20 mouse cellular contexts compared by ENCODE assay signal in the genomic region with DNA sequence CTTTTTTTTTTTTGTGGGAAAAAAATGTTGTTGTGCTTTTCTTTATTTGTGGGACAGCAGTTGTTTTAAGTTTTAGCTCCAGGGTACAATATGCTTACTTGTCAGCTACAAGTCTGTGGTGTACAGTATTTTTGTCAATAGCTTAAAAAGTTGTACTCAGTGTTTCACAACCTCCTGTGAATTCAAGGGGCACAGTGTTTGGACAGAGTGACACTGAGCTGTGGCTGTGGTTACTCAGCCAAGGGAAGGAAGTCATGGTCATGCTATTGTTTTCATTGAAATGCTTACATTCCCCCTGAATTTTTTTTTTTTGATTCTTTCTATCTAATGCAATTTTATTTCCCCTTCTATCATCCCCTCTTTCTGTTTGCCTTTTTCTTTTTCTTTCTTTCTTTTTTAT.
"Had no signal": no experiment of that assay in that cellular context is flagged by ENCODE, and none has a peak within 500 bp of the region (broad histone marks: within the 10 kb centered on the region; RNA-seq: fewer than 3 reads in every experiment).

No protein-coding gene starts in this region.

- DNase-seq: kidney, adult 2 months; kidney, postnatal 10 days; kidney, postnatal 36 days; layer of hippocampus, adult 9-11 months; liver; liver, postnatal 0 days; lung, postnatal 14 days; thymus, postnatal 25 days had no signal

- H3K36me3 ChIP-seq: limb, embryonic 10.5 days; limb, embryonic 13.5 days; midbrain, embryonic 10.5 days; midbrain, embryonic 13.5 days; neural tube, embryonic 13.5 days; stomach, embryonic 15.5 days had no signal

- H3K4me3 ChIP-seq: layer of hippocampus, adult 2 months; limb, embryonic 10.5 days; limb, embryonic 13.5 days; megakaryocyte, embryonic 14.5 days; midbrain, embryonic 10.5 days; midbrain, embryonic 13.5 days; myocyte; neural tube, embryonic 13.5 days; stomach, embryonic 15.5 days had no signal

- H3K4me1 ChIP-seq: limb, embryonic 10.5 days; limb, embryonic 13.5 days; megakaryocyte, embryonic 14.5 days; midbrain, embryonic 10.5 days; midbrain, embryonic 13.5 days; neural tube, embryonic 13.5 days; stomach, embryonic 15.5 days had no signal

- H3K4me2 ChIP-seq: limb, embryonic 13.5 days; midbrain, embryonic 13.5 days; neural tube, embryonic 13.5 days; stomach, embryonic 15.5 days had no signal

- H3K27ac ChIP-seq: layer of hippocampus, adult 2 months; limb, embryonic 10.5 days; limb, embryonic 13.5 days; liver, embryonic 14.5 days; midbrain, embryonic 10.5 days; midbrain, embryonic 13.5 days; neural tube, embryonic 13.5 days; stomach, embryonic 15.5 days had no signal

- H3K9ac ChIP-seq: limb, embryonic 13.5 days; liver, embryonic 14.5 days; liver, postnatal 0 days; midbrain, embryonic 13.5 days; neural tube, embryonic 13.5 days; stomach, embryonic 15.5 days had no signal

- H3K27me3 ChIP-seq: limb, embryonic 13.5 days; midbrain, embryonic 13.5 days; neural tube, embryonic 13.5 days; stomach, embryonic 15.5 days had no signal

- ATAC-seq: intestine, postnatal 0 days; liver, postnatal 0 days; midbrain, embryonic 13.5 days; midbrain, embryonic 16.5 days had no signal

- H3K9me3 ChIP-seq: limb, embryonic 10.5 days; limb, embryonic 13.5 days; midbrain, embryonic 10.5 days; midbrain, embryonic 13.5 days; neural tube, embryonic 13.5 days; stomach, embryonic 15.5 days had no signal
